Mouse (Mus musculus) fibroblast of lung, adult 2 months (primary cell): ENCODE measurements around the gene Wdr62.
A peak's percentile ranks its signal among the peaks of the same experiment; 100 is the strongest.

Experiments
- DNase-seq: peaks from one replicate; pipeline ENCODE4 v3.0.0-alpha.2; 2011; ENCODE audit warnings: low read depth

Gene Wdr62

GRCm38 (mm10) chr7:30279951-30280669, at the start of gene Wdr62, which contains the start of gene Thap8:
Wdr62 (minus strand) TSS chr7:30280419.
Thap8 (plus strand) TSS chr7:30280094.
- DNase-seq: peak; percentile 88

GRCm38 (mm10) chr7:30328379-30328778, 48.2 kb upstream of the Wdr62 start:
- no peak for DNase-seq

GRCm38 (mm10) chr7:30327140-30327539, 46.9 kb upstream of the Wdr62 start:
- DNase-seq: no peak

- no peak for DNase-seq
These were observed 46.2 kb upstream of the Wdr62 start for GRCm38 (mm10) chr7:30326427-30326826.

GRCm38 (mm10) chr7:30325364-30325763, 45.1 kb upstream of the Wdr62 start:
- DNase-seq: no peak

- no peak for DNase-seq
These were observed 44.2 kb upstream of the Wdr62 start for GRCm38 (mm10) chr7:30324300-30324944.

GRCm38 (mm10) chr7:30323795-30324194, 43.6 kb upstream of the Wdr62 start, which contains the start of gene Sdhaf1:
Sdhaf1 (minus strand) TSS chr7:30323895.
- DNase-seq: no peak

GRCm38 (mm10) chr7:30322865-30323264, 42.6 kb upstream of the Wdr62 start:
- DNase-seq: no peak

- DNase-seq: peak; percentile 95
These were observed 42.1 kb upstream of the Wdr62 start for GRCm38 (mm10) chr7:30322285-30322667.

- peak; percentile 70 for DNase-seq
These were observed 41.5 kb upstream of the Wdr62 start, which contains the start of gene E130208F15Rik for GRCm38 (mm10) chr7:30321539-30322284. E130208F15Rik (plus strand) TSS chr7:30321740.

GRCm38 (mm10) chr7:30320946-30321345, 40.7 kb upstream of the Wdr62 start:
- no peak for DNase-seq

- DNase-seq: no peak
These were observed 37.9 kb upstream of the Wdr62 start for GRCm38 (mm10) chr7:30318142-30318541.

- DNase-seq: no peak
These were observed 35.6 kb upstream of the Wdr62 start for GRCm38 (mm10) chr7:30315559-30316529.

- DNase-seq: no peak
These were observed 34.5 kb upstream of the Wdr62 start, which contains the start of gene Syne4 for GRCm38 (mm10) chr7:30314721-30315155. Syne4 (plus strand) TSS chr7:30314807.

- no peak for DNase-seq
These were observed 33.6 kb upstream of the Wdr62 start for GRCm38 (mm10) chr7:30313666-30314320.

- DNase-seq: no peak
These were observed 29.9 kb upstream of the Wdr62 start for GRCm38 (mm10) chr7:30310136-30310535.

- DNase-seq: no peak
These were observed 29.3 kb upstream of the Wdr62 start for GRCm38 (mm10) chr7:30309395-30310129.

- peak; percentile 93 for DNase-seq
These were observed 28.1 kb upstream of the Wdr62 start, which contains the start of gene Alkbh6 for GRCm38 (mm10) chr7:30308076-30309005. Alkbh6 (plus strand) TSS chr7:30308717.
